Mouse (Mus musculus) embryo, embryonic 9.5 days (tissue): ENCODE results near the gene Porcn.

Experiments used
- DNase-seq: peaks from one replicate; pipeline ENCODE4 v3.0.0-alpha.2; 2017; ENCODE audit errors: extremely low spot score

Porcn gene

DNA sequence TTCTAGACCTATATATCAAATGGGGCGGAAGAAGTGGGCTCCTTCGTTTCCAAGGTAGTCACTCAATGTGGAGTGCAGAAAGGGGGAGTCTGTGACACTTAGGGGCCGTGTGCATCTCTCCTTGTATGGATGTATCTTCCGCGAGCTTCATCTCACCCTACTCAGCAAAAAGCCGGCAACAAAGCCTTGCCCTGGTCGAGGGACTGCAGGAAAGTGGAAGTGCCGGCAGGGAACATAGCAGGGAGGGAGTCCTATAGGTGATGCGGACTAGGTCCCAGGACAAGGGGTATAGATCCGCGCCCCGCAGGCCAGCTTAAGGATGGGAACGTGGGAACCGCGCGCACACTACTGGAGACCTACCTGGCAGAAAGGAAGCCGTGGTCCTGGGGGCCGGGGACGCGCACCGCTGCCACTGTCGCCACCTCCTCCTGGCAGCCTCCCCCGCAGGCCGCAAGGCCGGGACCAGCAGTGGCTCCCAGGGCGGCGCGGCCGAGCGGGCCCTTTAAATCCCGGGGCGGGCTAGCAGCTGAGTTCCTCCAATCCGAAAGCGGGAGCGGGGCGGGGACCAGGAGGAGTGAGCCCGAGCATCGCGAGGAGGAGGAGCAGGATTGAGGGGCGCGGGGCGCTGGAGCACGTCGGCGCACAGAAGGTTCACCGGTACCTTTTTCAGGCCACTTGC is at the start of gene Porcn:
Porcn (minus strand) TSS at position 511 of the 679 bp plus-strand sequence.
- DNase-seq = peak; percentile 77

DNA sequence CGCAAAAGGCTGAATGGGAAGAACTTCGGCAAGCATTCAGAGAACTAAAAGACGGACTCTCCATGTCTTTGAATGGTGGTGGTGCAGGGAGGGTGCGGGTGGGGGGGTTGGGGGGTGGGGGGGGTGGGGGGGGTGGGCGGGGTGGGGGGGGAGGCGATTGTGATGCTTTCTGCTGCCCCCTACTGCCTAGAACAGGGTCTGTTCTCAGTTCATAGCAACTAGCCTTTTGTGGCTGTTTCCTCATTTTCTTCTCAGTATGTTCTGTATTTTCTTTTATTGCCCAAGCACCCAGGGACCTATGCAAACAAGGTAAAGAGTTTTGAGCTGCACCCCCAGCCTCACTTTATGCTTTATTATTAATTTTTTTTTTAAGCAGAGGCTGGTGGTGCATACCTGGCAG is 49.5 kb upstream of the Porcn start:
- DNase-seq = no peak

DNA sequence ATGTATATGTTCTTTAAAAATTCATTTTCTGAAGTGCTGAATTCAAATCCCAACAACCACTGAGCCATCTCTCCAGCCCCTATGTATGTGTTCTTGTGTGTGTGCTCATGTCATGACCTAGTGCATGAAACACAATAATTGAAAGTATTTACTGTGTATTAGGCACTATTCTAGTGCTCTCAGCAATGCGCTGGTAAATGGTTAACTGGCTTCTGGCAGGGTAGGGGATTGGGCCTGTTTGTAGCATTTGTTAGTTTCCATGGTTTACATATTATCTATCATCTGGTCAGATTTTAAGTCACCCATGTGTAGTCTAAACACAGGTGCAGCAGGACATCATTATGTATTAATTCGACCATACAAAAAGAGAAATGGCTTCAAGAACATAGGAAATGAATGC is 47.4 kb upstream of the Porcn start:
- DNase-seq = no peak

DNA sequence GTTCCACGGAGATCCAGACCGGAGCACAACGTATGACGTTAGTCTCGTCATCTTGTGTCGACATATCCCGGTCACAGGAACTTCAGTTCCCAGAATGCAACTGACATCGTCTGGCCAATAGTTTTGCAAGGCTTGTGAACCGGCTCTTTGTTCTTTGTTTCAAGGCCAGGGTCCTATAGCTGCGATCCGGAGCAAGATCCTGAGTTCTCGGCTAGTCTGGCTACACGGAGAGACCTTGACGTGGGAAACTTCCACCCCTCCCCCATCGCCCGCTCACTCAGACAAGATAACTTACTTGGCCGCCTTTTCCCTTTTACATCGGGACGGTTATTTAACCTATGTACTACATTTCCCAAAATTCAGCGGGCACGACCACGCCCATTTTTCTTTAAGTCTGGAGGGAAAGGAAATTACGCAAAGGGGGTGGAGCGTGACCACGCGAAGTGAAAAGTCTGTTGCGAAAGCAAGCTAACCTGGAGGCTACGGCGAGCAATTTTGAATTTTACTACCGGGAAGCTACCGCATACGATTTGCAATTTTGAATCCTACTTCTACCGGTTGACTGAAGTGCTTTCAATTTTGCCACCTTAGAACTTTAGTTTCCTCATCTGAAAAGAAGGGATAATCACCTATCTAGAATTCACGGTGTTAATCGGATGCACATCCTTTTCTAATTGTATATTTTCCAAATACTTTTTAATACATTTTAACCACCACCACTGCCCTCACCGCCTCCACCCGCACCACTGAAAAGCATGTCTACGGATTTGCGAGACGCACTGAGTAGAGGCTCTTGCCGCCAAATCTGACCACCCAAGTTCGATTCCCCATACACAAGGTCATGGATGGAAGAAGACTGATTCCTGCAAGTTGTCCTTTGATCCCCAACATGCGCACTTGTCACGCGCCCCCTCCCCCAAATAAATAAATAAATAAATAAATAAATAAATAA is 46.3 kb upstream of the Porcn start, which contains the start of gene Ftsj1:
Ftsj1 (minus strand) TSS at position 73 of the 952 bp plus-strand sequence.
- DNase-seq = peak; percentile 80

DNA sequence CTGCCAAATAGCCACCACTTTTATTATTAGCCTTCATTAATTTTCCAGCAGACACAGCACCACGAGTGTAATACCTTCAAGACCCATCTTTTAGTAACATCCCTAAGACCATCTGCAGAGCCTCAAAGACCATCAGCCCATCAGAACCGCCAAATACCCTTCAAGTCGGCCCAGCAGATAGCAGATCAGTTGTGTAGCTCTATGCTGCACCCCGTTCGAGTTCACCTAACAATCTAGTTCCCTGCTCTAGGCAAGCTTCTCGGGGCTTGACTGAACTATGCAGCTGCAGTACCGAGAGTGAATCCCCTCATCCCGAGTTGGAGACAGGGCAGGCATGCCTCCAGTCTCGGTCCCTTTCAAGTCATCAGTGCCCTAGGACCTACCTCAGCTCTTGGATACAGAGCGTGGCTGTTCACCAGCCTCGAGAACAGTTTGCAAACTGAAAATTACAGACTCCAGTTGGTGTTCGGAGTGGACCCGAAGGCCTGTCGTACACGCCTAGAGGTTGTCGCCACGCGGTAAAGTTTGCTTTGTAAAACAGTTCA is 45.5 kb upstream of the Porcn start:
- no peak for DNase-seq

DNA sequence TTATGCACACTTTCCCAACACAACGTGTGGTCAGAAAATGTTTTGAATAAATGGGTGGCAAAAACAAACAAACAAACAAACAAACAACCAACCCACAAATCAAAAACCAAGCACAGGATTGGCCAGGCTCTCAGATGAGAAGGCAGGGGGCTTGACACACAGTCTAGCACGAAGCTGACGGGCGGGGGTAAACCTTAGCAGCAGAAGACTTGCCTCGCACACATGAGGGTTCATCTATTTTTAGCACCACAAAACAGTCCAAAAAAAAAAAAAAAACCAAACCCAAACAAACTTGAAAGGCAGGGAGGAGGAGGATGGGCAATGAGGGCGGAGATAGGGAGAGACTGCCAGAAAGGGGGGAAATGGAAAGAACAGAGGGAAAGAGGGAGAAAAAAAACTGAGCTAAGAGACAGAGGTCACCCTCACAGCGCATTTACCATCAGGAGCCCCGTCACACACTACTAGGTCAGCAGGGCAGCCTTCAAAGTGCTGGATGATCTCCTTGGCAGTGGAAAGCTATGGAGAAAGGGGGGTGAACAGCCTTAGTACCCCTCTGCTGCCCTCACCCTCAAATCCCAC is 42.3 kb upstream of the Porcn start:
- no peak for DNase-seq

DNA sequence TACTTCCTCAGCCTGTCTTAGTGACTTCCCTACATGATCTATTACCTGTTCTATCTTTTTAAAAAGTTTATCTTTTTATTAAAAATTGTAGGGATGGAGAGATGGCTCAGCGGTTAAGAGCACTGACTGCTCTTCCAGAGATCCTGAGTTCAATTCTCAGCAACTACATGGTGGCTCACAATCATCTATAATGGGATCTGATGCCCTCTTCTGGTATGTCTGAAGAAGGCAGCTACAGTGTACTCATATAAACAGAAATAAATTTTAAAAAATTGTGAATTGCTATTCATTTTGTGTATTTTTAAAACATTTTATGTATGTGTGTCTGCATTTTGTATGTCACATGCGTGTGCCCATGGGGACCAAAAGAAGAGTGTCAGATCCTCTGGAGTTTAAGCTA is 41.4 kb upstream of the Porcn start:
- DNase-seq = no peak

DNA sequence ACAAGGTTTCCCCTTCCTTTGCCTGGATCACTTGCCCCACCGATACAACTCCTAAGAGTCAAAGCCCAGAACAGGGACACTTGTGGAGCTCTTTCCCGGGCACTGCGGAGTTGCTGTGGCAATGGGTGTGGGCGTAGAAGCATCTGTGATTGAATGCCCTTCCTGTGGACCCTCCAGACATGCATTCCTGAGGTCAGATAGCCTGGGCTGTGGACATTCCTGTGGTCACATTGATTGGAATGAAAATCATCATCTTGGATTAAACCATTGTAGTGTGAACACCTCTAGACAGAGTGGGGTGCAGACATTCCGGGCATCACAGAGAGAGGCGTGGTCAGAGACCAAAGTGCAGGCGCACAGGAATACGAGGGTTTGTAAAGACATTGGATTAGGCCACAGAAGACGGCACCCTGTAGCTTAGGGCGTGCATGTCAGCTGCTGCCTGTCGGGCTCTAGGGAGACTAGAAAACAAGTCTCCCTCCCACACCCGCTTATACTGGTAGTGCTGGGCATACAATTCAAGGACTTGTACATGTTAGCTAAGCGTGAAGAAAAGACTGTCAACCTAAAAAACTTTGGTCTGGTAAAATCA is 32.6 kb upstream of the Porcn start:
- DNase-seq = no peak

DNA sequence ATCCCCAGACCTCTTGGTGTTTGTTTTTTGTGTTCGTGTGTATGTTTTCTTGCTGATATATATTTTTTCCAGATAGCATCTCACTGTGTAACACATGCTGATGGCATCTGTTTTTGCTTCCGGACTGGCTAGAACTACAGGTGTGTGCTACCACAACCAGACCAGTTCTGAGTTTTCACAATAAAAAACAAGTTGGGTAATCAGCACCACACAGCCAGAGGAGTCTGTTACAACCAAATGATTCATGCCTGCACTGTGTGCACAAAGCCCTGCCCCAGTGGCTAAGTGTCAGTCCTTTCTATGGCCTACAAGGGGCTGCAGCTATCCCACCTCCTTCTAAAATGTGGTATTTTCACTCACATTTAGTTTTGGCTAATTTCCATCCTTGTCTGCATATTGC is 30.4 kb upstream of the Porcn start:
- DNase-seq = no peak

DNA sequence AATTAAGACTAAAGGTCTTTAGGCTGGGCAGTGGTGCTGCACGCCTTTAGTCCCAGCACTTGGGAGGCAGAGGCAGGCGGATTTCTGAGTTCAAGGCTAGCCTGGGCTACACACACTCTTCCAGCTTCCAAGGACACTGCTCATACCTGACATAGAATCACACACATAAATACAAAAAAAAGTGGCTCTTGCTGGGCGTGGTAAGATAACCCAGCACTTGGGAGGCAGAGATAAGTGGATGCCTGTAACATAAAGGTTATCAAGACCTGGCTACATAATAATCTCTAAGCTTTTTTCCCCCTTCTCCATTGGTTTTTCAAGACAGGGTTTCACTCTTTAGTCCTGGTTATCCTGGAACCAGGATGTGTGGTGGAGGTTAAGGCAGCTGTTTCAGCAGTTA is 27.3 kb upstream of the Porcn start:
- no peak for DNase-seq

DNA sequence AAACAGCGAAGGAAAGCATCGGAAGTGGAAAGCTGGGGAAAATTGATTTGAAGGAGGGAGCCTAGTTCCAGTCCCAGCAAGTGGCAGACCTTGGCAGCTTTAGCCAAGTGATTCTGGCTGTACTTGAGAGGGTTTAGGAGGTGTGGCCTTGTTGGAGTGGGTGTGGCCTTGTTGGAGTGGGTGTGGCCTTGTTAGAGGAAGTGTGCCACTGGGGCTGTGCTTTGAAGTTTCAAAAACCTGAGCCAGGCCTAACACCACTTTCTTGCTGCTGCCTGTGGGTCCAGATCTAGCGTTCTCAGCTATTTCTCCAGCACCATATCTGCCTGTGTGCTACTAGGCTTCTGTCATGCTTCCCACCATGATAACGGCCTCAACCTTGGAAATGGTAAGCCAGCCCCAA is 23.9 kb upstream of the Porcn start:
- no peak for DNase-seq

DNA sequence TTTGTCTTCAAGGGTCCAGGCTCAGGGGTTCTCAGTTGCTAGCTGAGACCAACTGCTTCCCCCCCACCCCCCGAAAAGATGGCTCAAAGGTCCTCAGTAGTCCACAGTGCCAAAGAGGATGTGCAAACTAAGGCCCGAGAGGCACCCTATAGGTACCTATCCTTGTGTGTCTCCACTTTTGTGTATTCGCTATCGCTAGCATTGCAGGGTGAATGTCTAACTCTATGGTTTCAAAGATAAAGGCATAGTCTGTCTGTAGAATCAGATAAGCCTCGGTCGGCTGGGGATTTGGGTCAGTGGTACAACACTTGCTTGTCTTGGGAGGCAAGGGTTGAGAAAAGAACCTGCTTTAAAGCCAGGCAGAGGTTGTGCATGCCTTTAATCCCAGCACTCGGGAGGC is 17.1 kb upstream of the Porcn start:
- DNase-seq = no peak

DNA sequence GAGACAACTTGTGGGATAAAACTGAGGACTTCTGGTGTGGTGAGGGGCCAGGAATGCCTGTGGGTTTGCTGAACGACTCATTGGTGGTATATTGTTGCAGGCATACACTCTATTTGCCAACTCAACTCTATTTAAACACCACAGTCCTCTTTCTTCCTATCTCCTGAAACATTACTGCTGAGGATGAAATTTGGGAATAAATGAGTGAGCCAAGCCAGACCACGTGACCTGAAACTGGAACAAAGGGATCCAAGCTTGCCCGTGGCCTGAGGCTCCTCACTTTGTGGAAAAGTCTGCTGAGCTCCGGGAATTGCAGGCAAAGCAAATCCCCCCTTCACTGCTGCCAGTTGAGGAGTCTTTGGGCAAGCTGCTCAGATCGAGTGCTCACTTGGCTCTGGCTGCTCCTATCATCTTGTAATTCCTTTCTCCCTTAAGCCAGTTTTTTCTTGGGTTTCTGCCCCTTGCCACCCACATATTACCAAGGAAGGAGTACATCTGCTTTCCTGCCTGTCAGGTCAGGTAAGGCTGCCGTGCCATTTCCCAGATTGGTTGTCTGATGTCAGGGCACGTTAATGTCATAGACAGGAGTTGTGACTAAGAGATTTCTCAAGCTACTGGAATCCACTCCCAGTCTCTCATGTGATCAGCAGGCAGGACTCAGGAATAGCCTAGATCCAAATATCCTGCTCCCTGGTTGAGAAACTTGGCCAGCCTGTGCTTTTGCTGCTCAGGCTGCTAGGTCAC is 16.5 kb upstream of the Porcn start:
- DNase-seq = no peak

DNA sequence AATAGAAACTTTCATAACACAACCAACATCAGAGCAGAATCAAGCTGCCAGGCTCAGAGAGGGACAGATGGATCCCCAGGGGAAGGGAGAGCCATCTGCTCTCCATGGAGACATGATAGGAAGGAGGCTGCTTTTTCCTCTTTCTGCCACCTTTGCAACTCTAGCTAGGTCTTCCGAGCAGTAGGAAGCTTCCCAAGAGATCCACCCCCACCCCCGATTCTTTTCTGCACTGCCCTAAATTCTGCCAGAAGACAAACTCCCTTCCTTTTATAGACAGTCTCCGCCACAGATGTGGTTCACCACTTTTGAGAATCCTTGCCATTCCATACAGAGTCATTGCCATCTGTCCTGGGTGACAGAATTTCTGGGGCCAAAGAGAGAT is 16.0 kb upstream of the Porcn start:
- DNase-seq = no peak

DNA sequence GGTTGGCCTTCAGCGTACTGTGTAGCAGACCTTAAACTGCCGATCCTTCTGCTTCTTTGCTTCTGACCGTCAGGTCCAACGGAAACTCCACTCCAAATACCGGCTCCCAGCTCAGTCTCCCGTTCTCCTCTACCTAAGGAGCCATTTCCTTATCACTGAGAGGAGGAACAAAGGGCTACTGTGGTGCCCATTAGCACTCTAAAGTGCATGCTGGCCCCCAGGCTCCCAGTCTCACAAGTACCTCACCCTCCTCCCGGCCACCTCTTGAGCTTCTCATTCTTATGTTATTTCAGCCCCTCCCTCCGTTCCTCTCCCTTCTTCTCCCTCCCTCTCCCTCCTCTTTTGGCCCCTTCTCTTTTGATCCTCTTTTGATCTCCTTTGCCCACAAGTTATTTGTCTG is 13.3 kb upstream of the Porcn start:
- DNase-seq = no peak

DNA sequence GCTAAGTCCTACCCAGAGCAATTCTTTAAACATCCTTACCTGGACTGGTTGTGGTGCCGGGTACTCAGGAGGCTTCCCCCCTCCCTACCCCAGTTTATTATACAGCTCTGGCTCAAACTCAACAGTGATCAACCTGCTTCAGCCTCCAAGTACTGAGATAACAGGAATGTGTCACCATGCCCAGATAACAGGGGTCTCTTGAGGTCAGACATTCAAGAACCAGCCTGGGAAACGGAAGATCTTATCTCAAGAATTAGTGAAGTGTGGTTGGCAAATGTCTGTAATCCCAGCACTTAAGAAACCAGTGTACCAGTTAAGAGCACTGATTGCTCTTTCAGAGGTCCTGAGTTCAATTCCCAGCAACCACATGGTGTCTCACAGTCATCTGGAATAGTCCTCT is 11.8 kb upstream of the Porcn start:
- no peak for DNase-seq

DNA sequence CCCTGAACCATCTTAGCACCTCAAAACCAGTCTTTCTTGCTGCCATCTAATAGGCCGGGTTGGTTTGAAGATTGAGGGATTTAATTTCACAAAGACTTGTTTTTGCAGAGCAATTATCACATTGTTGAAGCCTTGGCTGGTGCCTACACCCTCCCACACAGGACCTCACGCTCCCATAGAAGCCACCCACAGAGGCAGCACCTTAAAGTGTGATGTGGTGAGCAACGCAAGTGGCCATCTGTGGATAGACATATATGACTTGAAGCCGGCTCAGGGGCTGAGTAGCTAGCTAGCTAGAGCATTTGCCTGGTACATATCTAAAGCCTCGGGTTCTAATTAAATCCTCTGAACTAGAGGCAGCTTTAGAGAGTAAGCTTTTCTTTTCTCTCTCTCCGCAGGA is 11.1 kb upstream of the Porcn start:
- DNase-seq = no peak

DNA sequence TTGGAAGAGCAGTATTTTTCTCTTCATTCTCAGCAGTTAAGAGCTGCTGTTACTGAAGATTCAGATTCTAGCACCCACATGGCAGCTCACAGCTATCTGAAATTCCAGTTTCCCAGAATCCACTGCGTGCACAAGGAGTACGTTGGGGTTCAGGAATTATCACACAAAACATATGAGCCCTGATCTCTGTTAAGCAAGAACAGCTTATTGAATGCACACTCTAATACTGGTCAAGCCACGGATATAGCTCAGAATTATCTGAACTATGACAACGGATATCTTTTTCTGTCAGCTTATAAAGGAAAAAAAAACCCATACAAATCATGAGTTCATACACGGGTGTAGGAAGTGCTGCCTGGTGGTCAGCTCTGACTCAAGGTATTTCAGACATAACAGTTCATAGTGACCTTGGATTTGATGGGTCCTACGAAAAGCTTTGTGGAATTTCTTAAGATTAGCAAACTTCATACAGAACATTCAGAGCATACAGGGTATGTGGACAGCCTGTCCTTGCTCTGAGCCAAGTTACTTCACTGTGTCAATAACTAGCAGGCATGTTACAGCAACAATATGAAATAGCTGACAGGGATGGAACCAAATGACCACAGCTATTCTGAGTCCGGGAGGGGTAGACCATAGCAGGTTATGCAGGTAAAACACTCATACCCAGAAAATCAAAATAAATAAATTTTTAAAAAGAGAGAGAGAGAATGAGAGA is 5.3 kb upstream of the Porcn start:
- DNase-seq = no peak

DNA sequence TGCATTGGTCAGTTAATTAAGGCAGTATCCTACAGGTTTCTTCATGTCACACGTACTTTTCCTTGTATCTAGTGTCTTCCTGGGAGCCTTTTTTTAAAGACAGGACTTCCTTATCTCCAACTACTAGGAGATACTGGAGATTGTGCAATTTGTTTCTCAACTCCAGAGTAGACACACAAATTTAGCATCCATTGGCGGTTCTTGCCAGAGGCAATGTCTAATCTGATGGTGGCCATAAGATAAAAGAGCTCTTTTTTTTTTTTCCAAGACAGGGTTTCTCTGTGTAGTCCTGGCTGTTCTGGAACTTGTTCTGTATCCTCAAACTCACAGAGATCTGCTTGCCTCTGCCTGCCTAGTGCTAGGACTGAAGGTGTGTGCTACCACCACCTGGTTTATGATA is 3.4 kb upstream of the Porcn start:
- DNase-seq = no peak

DNA sequence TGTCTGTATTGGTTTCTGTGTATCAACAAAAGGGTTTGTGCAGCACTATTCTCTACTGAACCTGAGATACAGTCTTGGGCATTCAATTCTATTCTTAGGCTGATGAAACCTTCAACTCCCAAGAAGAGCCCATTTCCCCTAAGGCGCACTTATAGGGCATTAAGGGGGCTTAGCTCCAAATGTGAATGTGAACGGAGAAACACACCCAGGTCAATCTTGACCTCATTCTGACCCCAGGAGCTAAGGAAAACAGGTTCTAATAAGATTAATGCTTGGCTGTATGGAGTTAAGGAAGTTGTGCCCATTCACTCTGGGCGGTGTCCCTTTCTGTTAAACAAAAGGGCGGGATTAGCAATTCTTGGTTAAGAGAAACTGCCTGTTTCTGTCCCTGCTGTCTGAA is 899 bp upstream of the Porcn start:
- no peak for DNase-seq

DNA sequence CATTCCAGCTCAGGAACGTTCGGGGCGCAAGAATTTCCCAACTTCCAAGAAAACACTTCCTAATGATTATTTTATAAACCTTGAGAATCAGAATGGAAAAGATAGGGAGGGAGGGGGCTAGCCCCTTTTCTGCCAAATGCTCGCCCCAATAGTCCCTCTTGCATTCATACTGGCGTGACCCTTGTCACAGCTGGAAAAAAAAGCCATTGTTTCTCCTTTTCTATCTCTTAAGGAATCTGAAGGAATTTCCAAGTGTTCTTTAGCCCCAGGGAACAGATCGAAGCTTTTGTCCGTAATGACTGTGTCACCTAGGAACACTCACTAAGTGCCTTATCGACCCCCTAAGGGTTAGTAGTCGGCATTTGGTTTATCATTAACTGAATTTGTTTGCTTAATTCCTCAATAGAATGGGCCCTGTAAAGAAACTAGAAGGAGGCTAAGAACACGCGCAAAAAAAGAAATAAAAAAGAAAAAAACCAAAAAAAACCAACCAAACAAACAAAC is 421 bp upstream of the Porcn start:
- no peak for DNase-seq
